Mouse (Mus musculus) embryonic facial prominence, embryonic 14.5 days (tissue): Measurements from ENCODE around the gene Dlg3. TPM values are rescaled to one million over a fixed set of nuclear protein-coding genes. Genes with fewer than 3 reads are reported as not detected.

Source experiments
- ATAC-seq: fragments of 200-750 bp; cut with Nextera tagmentation; 2 replicates; pipeline ENCODE4 v1.8.0; 2017; ENCODE audit warnings: low read depth, moderate number of reproducible peaks, moderate TSS enrichment
- DNase-seq: peaks from one replicate; pipeline ENCODE4 v3.0.0-alpha.2; 2015; ENCODE audit warnings: low spot score
- H3K27ac ChIP-seq: fragments of 300-500 bp; sonication (generic); replicated peaks from 2 replicates; pipeline ENCODE4 v1.5.1; 2014; ENCODE audit warnings: low read depth, mild to moderate bottlenecking, low read length, moderate library complexity
- H3K27me3 ChIP-seq: fragments of 300-500 bp; sonication (generic); replicated peaks from 2 replicates; pipeline ENCODE4 v1.6.1; 2014; ENCODE audit warnings: low read length; ENCODE audit not compliant: control insufficient read depth, insufficient read depth
- H3K36me3 ChIP-seq: fragments of 300-500 bp; sonication (generic); 2 replicates; pipeline ENCODE4 v1.6.1; 2014; ENCODE audit warnings: low read length, mixed read lengths; ENCODE audit not compliant: control insufficient read depth, insufficient read depth
- H3K4me1 ChIP-seq: fragments of 300-500 bp; sonication (generic); 2 replicates; pipeline ENCODE4 v1.6.1; 2014; ENCODE audit warnings: antibody characterized with exemption, low read length; ENCODE audit not compliant: control insufficient read depth, insufficient read depth
- H3K4me2 ChIP-seq: fragments of 300-500 bp; sonication (generic); 2 replicates; pipeline ENCODE4 v1.6.1; 2014; ENCODE audit warnings: low read depth, mild to moderate bottlenecking, low read length, moderate library complexity, mixed read lengths
- H3K4me3 ChIP-seq: fragments of 300-500 bp; sonication (generic); 2 replicates; pipeline ENCODE4 v1.5.1; 2014; ENCODE audit warnings: low read depth, mild to moderate bottlenecking, low read length
- H3K9ac ChIP-seq: fragments of 300-500 bp; sonication (generic); 2 replicates; pipeline ENCODE4 v1.6.1; 2014; ENCODE audit warnings: low read depth, mild to moderate bottlenecking, low read length, moderate library complexity, mixed read lengths
- H3K9me3 ChIP-seq: fragments of 300-500 bp; sonication (generic); 2 replicates; pipeline ENCODE4 v1.6.1; 2016; ENCODE audit warnings: low read length; ENCODE audit not compliant: control insufficient read depth
- WGBS: fragments of 180-500 bp; shearing (Covaris S2); extraction: QIAGEN DNeasy Blood & Tissue Kit; methylation state at CpG from one replicate; pipeline ENCODE4 v1.1.7; 2014; 5-methylcytosine and 5-hydroxymethylcytosine counted together
- polyA plus RNA-seq: library from polyadenylated mRNA; unstranded; fragments of >200 nt; fragmentation: Nextera tagmentation; extraction: Ambion mirVana; gene quantifications from 2 replicates; pipeline ENCODE4 v1.2.1, GENCODE M21; 2014

Dlg3 gene
- polyA plus RNA-seq, 1 experiment from 2014 or later = 4.5 TPM

GRCm38 (mm10) chrX:100741940-100742339 lies 25.6 kb upstream of the Dlg3 start:
- Histone ChIP-seq H3K36me3 (no peaks in the 10 kb centered on the region), H3K9ac (no peak overlapping the region), H3K4me3 (no peak overlapping the region), H3K9me3 (no peaks in the 10 kb centered on the region), H3K27me3 (peaks cover 17% of the 10 kb centered on the region), H3K27ac (no peak overlapping the region), H3K4me2 (no peak overlapping the region), H3K4me1 (no peaks in the 10 kb centered on the region)
- WGBS = 21% methylated on average over 10 of the region's 10 CpGs
- DNase-seq = peak; percentile 33
- peak; percentile 69; the same call in 1 of the 2 replicates for ATAC-seq

GRCm38 (mm10) chrX:100765855-100766254 lies 1.7 kb upstream of the Dlg3 start:
- H3K9me3 ChIP-seq = no peaks in the 10 kb centered on the region
- no peaks in the 10 kb centered on the region for H3K4me1 ChIP-seq
- H3K9ac ChIP-seq = no peak overlapping the region
- H3K4me2 ChIP-seq = no peak overlapping the region
- 82% methylated on average over 6 of the region's 6 CpGs for WGBS
- H3K27me3 ChIP-seq = peaks cover 13% of the 10 kb centered on the region
- H3K27ac ChIP-seq = no peak overlapping the region
- no peak for ATAC-seq
- H3K36me3 ChIP-seq = no peaks in the 10 kb centered on the region
- H3K4me3 ChIP-seq = no peak overlapping the region
- DNase-seq = no peak

- no peak overlapping the region for H3K27ac ChIP-seq
- no peaks in the 10 kb centered on the region for H3K4me1 ChIP-seq
- H3K9me3 ChIP-seq = no peaks in the 10 kb centered on the region
- DNase-seq = no peak
- WGBS = 53% methylated on average over 10 of the region's 36 CpGs
- H3K4me3 ChIP-seq = peak overlapping the region; percentile 40
- no peaks in the 10 kb centered on the region for H3K36me3 ChIP-seq
- H3K9ac ChIP-seq = peak overlapping the region; percentile 48; the same call in 1 of the 2 replicates
- H3K27me3 ChIP-seq = peaks cover 13% of the 10 kb centered on the region
- peak; percentile 66 for ATAC-seq
- H3K4me2 ChIP-seq = peak overlapping the region; percentile 67
Measured at GRCm38 (mm10) chrX:100767885-100768626, 534 bp downstream of the Dlg3 start.

- WGBS = 87% methylated on average over 5 of the region's 5 CpGs
Measured at GRCm38 (mm10) chrX:100769281-100769680, 1.8 kb downstream of the Dlg3 start.

GRCm38 (mm10) chrX:100774341-100774811 lies 6.9 kb downstream of the Dlg3 start:
- Histone ChIP-seq H3K4me2 (peak overlapping the region; percentile 56), H3K36me3 (no peaks in the 10 kb centered on the region), H3K4me1 (peaks cover 3% of the 10 kb centered on the region; the same call in 1 of the 2 replicates), H3K9me3 (no peaks in the 10 kb centered on the region), H3K27ac (no peak overlapping the region), H3K27me3 (no peaks in the 10 kb centered on the region), H3K9ac (peak overlapping the region; percentile 73), H3K4me3 (peak overlapping the region; percentile 50)
- ATAC-seq (0 out of 2 replicates have a peak, but pooled peaks have one; percentile 20), DNase-seq (peak; percentile 54)
- WGBS = 18% methylated on average over 14 of the region's 23 CpGs

More at GRCm38 (mm10) chrX:100769281-100769680, 1.8 kb downstream of the Dlg3 start:
- DNase-seq = no peak
- Histone ChIP-seq H3K36me3 (no peaks in the 10 kb centered on the region), H3K4me1 (no peaks in the 10 kb centered on the region), H3K27ac (no peak overlapping the region), H3K9me3 (no peaks in the 10 kb centered on the region), H3K27me3 (peaks cover 13% of the 10 kb centered on the region), H3K4me2 (no peak overlapping the region), H3K4me3 (no peak overlapping the region), H3K9ac (no peak overlapping the region)
- no peak for ATAC-seq

GRCm38 (mm10) chrX:100775405-100775804 lies 7.9 kb downstream of the Dlg3 start:
- H3K9ac ChIP-seq = no peak overlapping the region
- H3K27me3 ChIP-seq = no peaks in the 10 kb centered on the region
- DNase-seq = no peak
- no peaks in the 10 kb centered on the region for H3K36me3 ChIP-seq
- no peaks in the 10 kb centered on the region for H3K9me3 ChIP-seq
- no peak overlapping the region for H3K4me3 ChIP-seq
- H3K27ac ChIP-seq = no peak overlapping the region
- ATAC-seq = no peak
- peaks cover 3% of the 10 kb centered on the region; the same call in 1 of the 2 replicates for H3K4me1 ChIP-seq
- H3K4me2 ChIP-seq = no peak overlapping the region
- WGBS = 80% methylated on average over 3 of the region's 3 CpGs

GRCm38 (mm10) chrX:100776494-100776893 lies 9.0 kb downstream of the Dlg3 start:
- 21% methylated on average over 9 of the region's 9 CpGs for WGBS
- Histone ChIP-seq H3K9me3 (no peaks in the 10 kb centered on the region), H3K4me3 (peak overlapping the region; percentile 52), H3K4me1 (peaks cover 3% of the 10 kb centered on the region; the same call in 1 of the 2 replicates), H3K36me3 (no peaks in the 10 kb centered on the region), H3K27ac (peak overlapping the region; percentile 83), H3K9ac (no peak overlapping the region), H3K4me2 (peak overlapping the region; percentile 60), H3K27me3 (no peaks in the 10 kb centered on the region)
- peak; percentile 62 for DNase-seq
- ATAC-seq = peak; percentile 72

- Histone ChIP-seq H3K27me3 (no peaks in the 10 kb centered on the region), H3K9me3 (no peaks in the 10 kb centered on the region), H3K36me3 (no peaks in the 10 kb centered on the region), H3K4me1 (peaks cover 3% of the 10 kb centered on the region; the same call in 1 of the 2 replicates), H3K9ac (peak overlapping the region; percentile 74), H3K4me2 (peak overlapping the region; percentile 60), H3K4me3 (peak overlapping the region; percentile 52), H3K27ac (peak overlapping the region; percentile 83)
- ATAC-seq (peak; percentile 94), DNase-seq (peak; percentile 92)
- WGBS = 13% methylated on average over 19 of the region's 49 CpGs
Measured at GRCm38 (mm10) chrX:100776985-100777654, 9.6 kb downstream of the Dlg3 start.
